15 mouse cellular contexts compared by ENCODE assay signal in genomic region chr8:106609076-106609903, GRCm38 (mm10).
"Had no signal": no experiment of that assay in that cellular context is flagged by ENCODE, and none has a peak within 500 bp of the region (broad histone marks: within the 10 kb centered on the region; RNA-seq: fewer than 3 reads in every experiment).

No protein-coding gene starts in this region.

- H3K4me3 ChIP-seq: limb, embryonic 13.5 days; midbrain, embryonic 10.5 days; myocyte; neural tube, embryonic 12.5 days had no signal

- H3K9me3 ChIP-seq: limb, embryonic 13.5 days; midbrain, embryonic 10.5 days; neural tube, embryonic 12.5 days had no signal

- H3K9ac ChIP-seq: limb, embryonic 13.5 days; liver, embryonic 14.5 days; neural tube, embryonic 12.5 days had no signal

- H3K4me1 ChIP-seq: limb, embryonic 13.5 days; neural tube, embryonic 12.5 days had no signal

- H3K27ac ChIP-seq: kidney, postnatal 0 days; limb, embryonic 13.5 days; liver, embryonic 14.5 days; neural tube, embryonic 12.5 days had no signal

- DNase-seq: kidney, adult 8-10 months; kidney, postnatal 36 days; layer of hippocampus, adult 9-11 months; layer of hippocampus, postnatal 36 days; lung, postnatal 4 days; midbrain, embryonic 14.5 days; retina, postnatal 1 day; right cerebral cortex, postnatal 4 days; thymus, adult 2 months had no signal

- H3K36me3 ChIP-seq: limb, embryonic 13.5 days; midbrain, embryonic 10.5 days; neural tube, embryonic 12.5 days had no signal

- H3K4me2 ChIP-seq: limb, embryonic 13.5 days; neural tube, embryonic 12.5 days had no signal
